Mouse (Mus musculus) kidney, embryonic 14.5 days (tissue): ENCODE data around the gene Krtap2-4. TPM values are rescaled to one million over a fixed set of nuclear protein-coding genes. Genes with fewer than 3 reads are reported as not detected.
"Not testable (repeated sequence)": the region's sequence is repeated elsewhere in the genome, so short reads cannot be mapped to it uniquely, and the experiment has no call there.

Experiments used
- ATAC-seq: fragments of 200-750 bp; cut with Nextera tagmentation; 2 replicates; pipeline ENCODE4 v1.8.0; 2017; ENCODE audit warnings: moderate number of reproducible peaks, mild to moderate bottlenecking, moderate TSS enrichment, moderate library complexity; ENCODE audit not compliant: low FRiP score, low TSS enrichment
- H3K27ac ChIP-seq: fragments of 300-500 bp; sonication (generic); 2 replicates; pipeline ENCODE4 v1.5.1; 2014; ENCODE audit warnings: low read depth, mild to moderate bottlenecking, low read length, moderate library complexity, mixed read lengths
- H3K27me3 ChIP-seq: fragments of 300-500 bp; sonication (generic); 2 replicates; pipeline ENCODE4 v1.6.1; 2014; ENCODE audit warnings: mild to moderate bottlenecking, low read length; ENCODE audit not compliant: control insufficient read depth, insufficient read depth
- H3K36me3 ChIP-seq: fragments of 300-500 bp; sonication (generic); 2 replicates; pipeline ENCODE4 v1.6.1; 2014; ENCODE audit warnings: low read length, mixed read lengths; ENCODE audit not compliant: control insufficient read depth, insufficient read depth
- H3K4me1 ChIP-seq: fragments of 300-500 bp; sonication (generic); 2 replicates; pipeline ENCODE4 v1.6.1; 2014; ENCODE audit warnings: low read length, mixed read lengths; ENCODE audit not compliant: control insufficient read depth, insufficient read depth
- H3K4me2 ChIP-seq: fragments of 300-500 bp; sonication (generic); replicated peaks from 2 replicates; pipeline ENCODE4 v1.6.1; 2014; ENCODE audit warnings: low read depth, mild to moderate bottlenecking, low read length
- H3K4me3 ChIP-seq: fragments of 300-500 bp; sonication (generic); 2 replicates; pipeline ENCODE4 v1.5.1; 2014; ENCODE audit warnings: mild to moderate bottlenecking, low read length
- H3K9ac ChIP-seq: fragments of 300-500 bp; sonication (generic); 2 replicates; pipeline ENCODE4 v1.6.1; 2014; ENCODE audit warnings: low read depth, mild to moderate bottlenecking, low read length, moderate library complexity
- H3K9me3 ChIP-seq: fragments of 300-500 bp; sonication (generic); 2 replicates; pipeline ENCODE4 v1.6.1; 2016; ENCODE audit warnings: low read length; ENCODE audit not compliant: control insufficient read depth
- WGBS: fragments of 180-500 bp; shearing (Covaris S2); extraction: QIAGEN DNeasy Blood & Tissue Kit; methylation state at CpG from one replicate; pipeline ENCODE4 v1.1.7; 2014; 5-methylcytosine and 5-hydroxymethylcytosine counted together
- polyA plus RNA-seq: library from polyadenylated mRNA; unstranded; fragments of >200 nt; fragmentation: Nextera tagmentation; extraction: Ambion mirVana; gene quantifications from 2 replicates; pipeline ENCODE4 v1.2.1, GENCODE M21; 2014

The Krtap2-4 gene
- not detected in 2 replicates for polyA plus RNA-seq

DNA sequence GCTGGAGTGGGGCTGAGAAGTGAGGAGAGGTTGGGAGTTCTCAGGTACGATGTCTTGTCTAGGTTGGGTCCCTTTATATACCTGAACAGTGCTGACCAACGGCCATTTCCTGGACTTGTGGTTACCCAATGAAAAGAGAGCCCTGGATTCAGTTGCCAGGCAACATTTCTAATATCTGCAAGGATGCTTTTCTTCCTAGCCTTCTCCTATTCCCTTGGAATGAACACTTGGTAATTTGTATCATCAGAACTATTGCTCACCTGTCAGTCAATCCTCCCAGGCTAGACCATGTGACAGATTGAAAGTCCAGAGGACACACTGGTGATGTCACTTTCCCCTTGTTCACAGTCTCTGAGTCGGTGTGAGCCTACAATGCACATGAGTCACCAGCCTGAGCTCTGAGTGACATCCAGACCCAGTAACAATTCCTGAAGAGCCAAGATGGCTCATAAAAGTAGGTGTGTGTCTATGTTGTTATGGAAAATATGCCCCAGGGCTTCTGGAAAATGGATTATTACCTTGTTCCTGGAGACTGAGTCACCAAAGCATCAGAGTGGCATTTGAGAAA lies at the start of gene Krtap2-4:
Gene Krtap2-4, minus strand, starts transcription at position 51 of the 568 bp plus-strand sequence.
- ATAC-seq = no peak
- Histone ChIP-seq H3K4me2 (no peak within 1 kb of the TSS), H3K9me3 (no peaks in the 10 kb centered on the region), H3K9ac (no peak within 1 kb of the TSS), H3K27me3 (no peaks in the 10 kb centered on the region), H3K4me1 (no peaks in the 10 kb centered on the region), H3K4me3 (no peak within 1 kb of the TSS), H3K36me3 (no peaks in the 10 kb centered on the region), H3K27ac (no peak within 1 kb of the TSS)
- 70% methylated on average over 3 of the region's 3 CpGs for WGBS

DNA sequence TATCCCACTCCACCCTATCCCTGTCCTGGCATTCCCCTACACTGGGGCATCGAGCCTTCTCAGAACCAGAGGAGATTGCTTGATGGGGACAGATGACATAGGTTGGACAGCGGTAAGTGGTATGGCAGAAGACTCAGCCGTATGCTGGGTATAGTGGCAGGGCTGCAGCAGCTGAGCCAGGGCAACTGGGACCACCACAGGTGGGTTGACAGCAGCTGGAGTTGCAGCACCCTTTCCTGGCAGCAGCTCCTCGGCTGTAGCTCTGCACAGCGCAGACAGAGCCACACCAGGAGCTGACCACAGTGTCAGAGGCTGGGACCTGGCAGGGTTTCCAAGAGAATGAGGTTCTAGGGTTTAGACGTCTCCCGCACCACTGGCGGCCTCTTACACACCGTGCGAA lies 48.2 kb upstream of the Krtap2-4 start:
- Histone ChIP-seq H3K4me1 (no peaks in the 10 kb centered on the region), H3K36me3 (no peaks in the 10 kb centered on the region), H3K9me3 (no peaks in the 10 kb centered on the region; the same call in 1 of the 2 replicates), H3K4me3 (no peak overlapping the region), H3K9ac (no peak overlapping the region), H3K27me3 (no peaks in the 10 kb centered on the region), H3K27ac (no peak overlapping the region), H3K4me2 (no peak overlapping the region)
- WGBS = 81% methylated on average over 10 of the region's 10 CpGs
- no peak for ATAC-seq

DNA sequence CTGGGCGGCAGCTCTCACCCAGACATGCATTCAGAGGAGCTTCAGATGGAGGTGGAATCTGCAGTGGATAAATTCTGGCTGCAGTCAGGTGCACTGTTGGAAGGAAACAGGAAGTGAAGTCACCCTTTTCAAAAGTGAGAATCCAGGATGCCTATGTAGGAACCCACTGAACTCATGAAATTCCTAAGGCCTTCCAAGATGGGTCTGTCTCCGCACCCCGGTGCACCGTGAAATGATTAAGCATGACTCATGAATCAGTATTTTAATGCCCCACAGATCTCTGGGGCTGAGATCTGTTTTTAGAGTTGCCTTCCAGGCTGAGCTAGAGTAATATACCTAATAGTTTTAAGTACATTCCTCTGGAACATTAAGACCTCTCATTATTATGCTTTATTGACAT lies 44.6 kb upstream of the Krtap2-4 start:
- Histone ChIP-seq H3K36me3 (no peaks in the 10 kb centered on the region), H3K4me2 (no peak overlapping the region), H3K4me1 (no peaks in the 10 kb centered on the region), H3K27ac (no peak overlapping the region), H3K9me3 (no peaks in the 10 kb centered on the region; the same call in 1 of the 2 replicates), H3K9ac (no peak overlapping the region), H3K4me3 (no peak overlapping the region), H3K27me3 (no peaks in the 10 kb centered on the region)
- no peak for ATAC-seq
- 74% methylated on average over 4 of the region's 4 CpGs for WGBS

DNA sequence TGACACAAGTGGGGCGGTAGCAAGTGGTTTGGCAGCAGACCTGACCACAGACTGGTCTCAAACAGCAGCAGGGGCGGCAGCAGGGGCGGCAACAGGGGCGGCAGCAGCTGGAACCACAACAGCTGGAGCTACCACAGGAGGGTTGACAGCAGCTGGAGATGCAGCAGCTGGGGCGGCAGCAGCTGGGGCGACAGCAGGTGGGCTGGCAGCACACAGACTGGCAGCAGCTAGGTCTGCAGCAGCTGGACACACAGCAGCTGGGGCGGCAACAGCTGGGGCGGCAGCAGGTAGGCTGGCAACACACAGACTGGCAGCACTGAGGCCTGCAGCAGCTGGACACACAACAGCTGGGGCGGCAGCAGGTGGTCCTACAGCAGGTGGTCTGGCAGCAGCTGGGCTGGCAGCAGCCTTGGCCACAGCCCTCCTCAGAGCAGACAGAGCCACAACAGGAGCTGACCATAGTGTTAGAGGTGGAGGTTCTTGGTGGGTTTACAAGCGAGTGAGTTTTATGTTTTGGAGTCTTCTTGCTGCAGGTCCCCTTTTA lies 43.9 kb upstream of the Krtap2-4 start, which contains the start of gene Gm11563:
Gene Gm11563, minus strand, starts transcription at position 494 of the 544 bp plus-strand sequence.
- H3K4me2 ChIP-seq, ATAC-seq, H3K27me3 ChIP-seq, H3K9ac ChIP-seq, H3K36me3 ChIP-seq, H3K27ac ChIP-seq, H3K4me1 ChIP-seq, H3K4me3 ChIP-seq, H3K9me3 ChIP-seq: not testable (repeated sequence)
- WGBS = 56% methylated on average over 10 of the region's 10 CpGs

DNA sequence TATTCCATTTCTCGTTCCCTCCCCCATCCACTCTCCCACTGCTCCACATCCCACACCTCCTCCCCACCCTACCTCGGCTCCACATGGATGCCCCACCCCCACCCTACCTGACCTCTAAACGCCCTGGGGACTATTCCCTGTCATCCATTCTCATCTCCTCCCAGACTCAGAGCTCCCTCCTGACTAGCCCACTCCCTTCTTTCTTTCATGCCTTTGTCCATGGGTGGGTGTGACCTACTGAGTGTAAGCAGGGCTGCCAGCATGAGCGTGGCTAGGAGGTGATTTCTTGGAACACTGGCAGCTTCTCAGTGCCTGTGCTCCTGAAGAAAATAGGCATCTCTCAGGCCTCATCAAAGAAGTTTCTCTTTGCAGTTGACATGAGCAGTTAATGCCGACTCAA lies 42.4 kb upstream of the Krtap2-4 start:
- Histone ChIP-seq H3K36me3 (no peaks in the 10 kb centered on the region), H3K4me3 (no peak overlapping the region), H3K27me3 (no peaks in the 10 kb centered on the region), H3K4me2 (no peak overlapping the region), H3K9me3 (no peaks in the 10 kb centered on the region; the same call in 1 of the 2 replicates), H3K4me1 (no peaks in the 10 kb centered on the region), H3K27ac (no peak overlapping the region), H3K9ac (no peak overlapping the region)
- WGBS = 45% methylated on average over 5 of the region's 5 CpGs
- no peak for ATAC-seq

DNA sequence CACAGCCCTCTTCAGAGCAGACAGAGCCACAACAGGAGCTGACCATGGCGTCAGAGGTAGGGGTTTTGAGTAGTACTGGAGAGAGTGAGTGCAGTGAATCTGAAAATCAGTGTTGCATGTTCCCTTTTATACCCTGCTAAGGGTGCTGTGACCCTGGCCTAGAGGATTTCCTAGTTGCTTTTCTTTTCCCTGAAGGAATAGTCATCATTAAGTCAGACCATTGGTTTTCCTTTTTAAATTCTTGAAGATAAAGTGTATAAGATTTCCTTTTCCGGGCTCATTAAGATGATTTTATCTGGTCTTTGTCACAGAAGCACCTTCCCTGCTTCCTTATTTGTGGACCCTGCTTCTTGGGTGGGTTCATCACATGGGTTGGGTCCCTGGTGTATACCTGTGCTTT lies 35.5 kb upstream of the Krtap2-4 start, which contains the start of gene Gm11555:
Gene Gm11555, minus strand, starts transcription at position 101 of the 400 bp plus-strand sequence.
- no peaks in the 10 kb centered on the region for H3K9me3 ChIP-seq
- ATAC-seq = no peak
- 90% methylated on average over 2 of the region's 2 CpGs for WGBS
- no peak within 1 kb of the TSS for H3K4me2 ChIP-seq
- no peaks in the 10 kb centered on the region for H3K36me3 ChIP-seq
- H3K27me3 ChIP-seq = no peaks in the 10 kb centered on the region
- H3K27ac ChIP-seq = no peak within 1 kb of the TSS
- no peak within 1 kb of the TSS for H3K4me3 ChIP-seq
- H3K9ac ChIP-seq = no peak within 1 kb of the TSS
- no peaks in the 10 kb centered on the region for H3K4me1 ChIP-seq

DNA sequence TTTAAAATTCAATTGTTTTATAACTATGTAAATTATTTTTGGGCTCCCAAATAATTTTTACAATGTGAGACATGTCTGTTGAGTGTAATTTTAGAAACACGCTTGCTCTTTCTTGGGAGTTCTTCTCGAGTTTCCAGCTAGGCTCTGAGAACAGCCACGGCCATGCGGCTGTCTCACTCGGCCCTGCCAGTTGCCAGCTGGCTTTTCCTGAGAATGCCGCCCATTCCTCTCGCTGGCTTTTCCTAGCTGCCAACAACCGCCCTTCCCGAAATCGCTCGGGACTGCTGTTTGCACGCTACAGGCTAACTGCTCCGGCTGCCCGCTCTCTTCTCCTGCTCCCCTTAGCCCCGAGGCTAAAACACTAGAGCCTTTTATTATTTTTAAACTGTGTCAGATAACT lies 31.8 kb upstream of the Krtap2-4 start:
- Histone ChIP-seq H3K4me3 (no peak overlapping the region), H3K4me1 (no peaks in the 10 kb centered on the region), H3K27ac (no peak overlapping the region), H3K4me2 (no peak overlapping the region), H3K9me3 (no peaks in the 10 kb centered on the region), H3K27me3 (no peaks in the 10 kb centered on the region), H3K36me3 (no peaks in the 10 kb centered on the region), H3K9ac (no peak overlapping the region)
- no peak for ATAC-seq
- WGBS = 83% methylated on average over 15 of the region's 15 CpGs

DNA sequence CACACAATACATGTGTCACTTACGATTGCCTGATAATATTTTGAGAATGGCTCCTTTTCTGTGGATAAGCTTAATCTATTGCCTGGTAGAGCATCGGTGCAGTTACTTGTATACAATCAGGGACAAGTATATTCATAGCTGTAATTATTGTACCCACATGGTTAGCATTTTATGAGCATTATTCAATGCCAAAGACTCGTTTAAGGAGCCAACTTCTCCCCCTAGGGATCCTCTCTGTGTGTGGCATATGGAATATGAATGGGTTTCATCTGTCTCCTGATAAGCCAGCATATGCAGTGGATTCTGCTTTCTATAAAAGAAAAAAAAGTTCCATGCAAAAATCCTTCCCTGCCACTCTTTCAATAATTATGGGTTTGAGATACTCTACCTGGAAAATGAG lies 29.7 kb upstream of the Krtap2-4 start:
- Histone ChIP-seq H3K4me3 (no peak overlapping the region), H3K36me3 (no peaks in the 10 kb centered on the region), H3K4me2 (no peak overlapping the region), H3K9me3 (no peaks in the 10 kb centered on the region), H3K27ac (no peak overlapping the region), H3K4me1 (no peaks in the 10 kb centered on the region), H3K9ac (no peak overlapping the region), H3K27me3 (no peaks in the 10 kb centered on the region)
- ATAC-seq = no peak
- whole genome bisulfite sequencing = 81% methylated on average over 3 of the region's 3 CpGs

DNA sequence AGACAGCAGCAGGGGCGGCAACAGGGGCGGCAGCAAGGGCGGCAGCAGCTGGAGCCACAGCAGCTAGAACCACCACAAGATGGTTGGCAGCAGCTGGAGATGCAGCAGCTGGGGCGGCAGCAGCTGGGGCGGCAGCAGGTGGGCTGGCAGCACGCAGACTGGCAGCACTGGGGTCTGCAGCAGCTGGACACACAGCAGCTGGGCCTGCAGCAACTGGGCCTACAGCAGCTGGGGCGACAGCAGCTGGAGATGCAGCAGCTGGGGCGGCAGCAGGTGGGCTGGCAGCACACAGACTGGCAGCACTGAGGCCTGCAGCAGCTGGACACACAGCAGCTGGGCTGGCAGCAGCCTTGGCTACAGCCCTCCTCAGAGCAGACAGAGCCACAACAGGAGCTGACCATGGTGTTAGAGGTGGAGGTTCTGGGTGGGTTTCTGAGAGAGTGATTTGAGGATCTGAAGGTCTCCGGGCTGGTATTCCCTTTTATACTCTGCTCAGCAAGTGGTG lies 29.0 kb upstream of the Krtap2-4 start, which contains the start of gene Krtap4-7:
Gene Krtap4-7, minus strand, starts transcription at position 455 of the 505 bp plus-strand sequence.
- H3K27me3 ChIP-seq, ATAC-seq, H3K4me3 ChIP-seq, H3K4me2 ChIP-seq, H3K9me3 ChIP-seq, H3K27ac ChIP-seq, H3K36me3 ChIP-seq, H3K9ac ChIP-seq, H3K4me1 ChIP-seq: not testable (repeated sequence)
- 84% methylated on average over 9 of the region's 9 CpGs for WGBS
